Mouse (Mus musculus) kidney, embryonic 14.5 days (tissue): ENCODE measurements around the gene 4930415L06Rik. TPM values are rescaled to one million over a fixed set of nuclear protein-coding genes. Genes with fewer than 3 reads are reported as not detected.

Experiments
- ATAC-seq: fragments of 200-750 bp; cut with Nextera tagmentation; 2 replicates; pipeline ENCODE4 v1.8.0; 2017; ENCODE audit warnings: moderate number of reproducible peaks, mild to moderate bottlenecking, moderate TSS enrichment, moderate library complexity; ENCODE audit not compliant: low FRiP score, low TSS enrichment
- H3K27ac ChIP-seq: fragments of 300-500 bp; sonication (generic); 2 replicates; pipeline ENCODE4 v1.5.1; 2014; ENCODE audit warnings: low read depth, mild to moderate bottlenecking, low read length, moderate library complexity, mixed read lengths
- H3K27me3 ChIP-seq: fragments of 300-500 bp; sonication (generic); 2 replicates; pipeline ENCODE4 v1.6.1; 2014; ENCODE audit warnings: mild to moderate bottlenecking, low read length; ENCODE audit not compliant: control insufficient read depth, insufficient read depth
- H3K36me3 ChIP-seq: fragments of 300-500 bp; sonication (generic); 2 replicates; pipeline ENCODE4 v1.6.1; 2014; ENCODE audit warnings: low read length, mixed read lengths; ENCODE audit not compliant: control insufficient read depth, insufficient read depth
- H3K4me1 ChIP-seq: fragments of 300-500 bp; sonication (generic); 2 replicates; pipeline ENCODE4 v1.6.1; 2014; ENCODE audit warnings: low read length, mixed read lengths; ENCODE audit not compliant: control insufficient read depth, insufficient read depth
- H3K4me2 ChIP-seq: fragments of 300-500 bp; sonication (generic); replicated peaks from 2 replicates; pipeline ENCODE4 v1.6.1; 2014; ENCODE audit warnings: low read depth, mild to moderate bottlenecking, low read length
- H3K4me3 ChIP-seq: fragments of 300-500 bp; sonication (generic); 2 replicates; pipeline ENCODE4 v1.5.1; 2014; ENCODE audit warnings: mild to moderate bottlenecking, low read length
- H3K9ac ChIP-seq: fragments of 300-500 bp; sonication (generic); 2 replicates; pipeline ENCODE4 v1.6.1; 2014; ENCODE audit warnings: low read depth, mild to moderate bottlenecking, low read length, moderate library complexity
- H3K9me3 ChIP-seq: fragments of 300-500 bp; sonication (generic); 2 replicates; pipeline ENCODE4 v1.6.1; 2016; ENCODE audit warnings: low read length; ENCODE audit not compliant: control insufficient read depth
- WGBS: fragments of 180-500 bp; shearing (Covaris S2); extraction: QIAGEN DNeasy Blood & Tissue Kit; methylation state at CpG from one replicate; pipeline ENCODE4 v1.1.7; 2014; 5-methylcytosine and 5-hydroxymethylcytosine counted together
- polyA plus RNA-seq: library from polyadenylated mRNA; unstranded; fragments of >200 nt; fragmentation: Nextera tagmentation; extraction: Ambion mirVana; gene quantifications from 2 replicates; pipeline ENCODE4 v1.2.1, GENCODE M21; 2014

Gene 4930415L06Rik
- polyA plus RNA-seq: not detected in 2 replicates

DNA sequence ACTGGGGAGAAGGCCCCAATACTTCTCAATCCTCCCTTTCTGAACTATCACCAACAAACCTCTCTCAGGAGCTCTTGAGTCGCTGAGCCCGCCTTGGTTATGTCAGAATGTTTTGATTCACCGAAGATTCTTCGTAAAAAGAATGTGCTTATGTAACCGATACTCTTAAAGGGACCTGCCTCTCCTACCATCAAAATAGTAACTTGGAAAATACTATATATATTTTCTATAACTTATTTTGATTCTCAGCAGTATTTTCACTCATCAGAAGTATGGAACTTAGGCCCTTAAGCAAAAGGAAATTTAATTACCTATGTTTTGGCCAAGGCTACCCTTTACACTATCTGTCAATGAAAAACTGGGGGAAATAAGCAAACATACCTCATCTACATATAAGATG is at the start of gene 4930415L06Rik:
Gene 4930415L06Rik, minus strand, starts transcription at position 101 of the 400 bp plus-strand sequence.
- 84% methylated on average over 5 of the region's 5 CpGs for WGBS
- H3K27ac ChIP-seq: no peak within 1 kb of the TSS
- no peak within 1 kb of the TSS for H3K4me2 ChIP-seq
- ATAC-seq: no peak
- H3K9ac ChIP-seq: no peak within 1 kb of the TSS
- no peak within 1 kb of the TSS for H3K4me3 ChIP-seq
- no peaks in the 10 kb centered on the region for H3K9me3 ChIP-seq
- H3K27me3 ChIP-seq: no peaks in the 10 kb centered on the region
- H3K36me3 ChIP-seq: no peaks in the 10 kb centered on the region
- no peaks in the 10 kb centered on the region for H3K4me1 ChIP-seq

DNA sequence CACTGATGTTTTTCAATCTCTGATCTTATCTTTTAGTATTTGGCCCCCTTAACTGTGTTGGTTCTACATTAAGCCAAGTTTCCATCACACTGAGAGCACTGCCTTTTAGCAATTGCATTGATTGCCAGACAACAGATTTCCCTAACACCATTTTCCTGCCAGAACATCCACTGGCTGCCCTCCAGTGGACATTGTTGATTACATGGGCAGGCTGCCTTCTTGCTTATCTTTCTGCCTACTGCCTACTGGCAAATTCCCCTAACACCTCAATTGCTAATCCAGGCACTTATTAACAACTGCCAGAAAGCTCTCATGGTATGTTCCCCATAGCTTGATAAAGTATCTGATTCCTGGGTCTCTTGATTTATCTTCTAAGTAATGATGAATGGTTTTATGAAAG is 46.0 kb upstream of the 4930415L06Rik start:
- Histone ChIP-seq H3K4me3 (no peak overlapping the region), H3K36me3 (no peaks in the 10 kb centered on the region), H3K4me1 (no peaks in the 10 kb centered on the region), H3K9me3 (no peaks in the 10 kb centered on the region), H3K4me2 (no peak overlapping the region), H3K9ac (no peak overlapping the region), H3K27ac (no peak overlapping the region), H3K27me3 (no peaks in the 10 kb centered on the region)
- no peak for ATAC-seq

DNA sequence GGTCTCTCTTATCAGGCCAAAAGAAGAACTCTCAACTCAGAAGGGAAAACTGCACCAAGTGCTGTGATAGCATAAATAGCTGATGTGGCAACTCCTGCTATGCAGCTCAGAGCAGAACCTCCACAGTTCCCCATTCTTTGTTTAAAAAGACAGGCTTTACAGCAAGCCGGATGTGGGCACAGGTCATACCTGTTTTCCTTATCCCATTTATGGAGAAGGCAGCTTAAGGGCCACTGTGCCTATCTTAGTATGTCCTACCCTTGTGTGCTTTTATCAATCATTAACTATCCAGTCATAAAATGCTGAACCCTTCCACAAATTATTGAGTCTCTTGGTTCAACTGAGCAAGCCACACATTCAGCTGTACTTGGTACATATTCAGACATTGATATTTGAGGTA is 27.8 kb downstream of the 4930415L06Rik start:
- H3K4me2 ChIP-seq: no peak overlapping the region
- no peaks in the 10 kb centered on the region for H3K36me3 ChIP-seq
- no peak overlapping the region for H3K27ac ChIP-seq
- ATAC-seq: no peak
- WGBS: 74% methylated on average over 1 of the region's 1 CpGs
- H3K27me3 ChIP-seq: no peaks in the 10 kb centered on the region
- H3K9ac ChIP-seq: no peak overlapping the region
- no peaks in the 10 kb centered on the region for H3K9me3 ChIP-seq
- no peak overlapping the region for H3K4me3 ChIP-seq
- no peaks in the 10 kb centered on the region for H3K4me1 ChIP-seq

Other genes with a start within 250 kb of the 4930415L06Rik start
- gene 4932429P05Rik, start 180.6 kb downstream of the 4930415L06Rik start, polyA plus RNA-seq: not detected in 2 replicates